Mouse (Mus musculus) ES-Bruce4 (cell line): ENCODE measurements around the gene Fam129c.

Experiments
- CTCF ChIP-seq: IDR thresholded peaks from one replicate; pipeline ENCODE4 v1.8.1; 2011; ENCODE audit warnings: low read depth, low read length
- EP300 ChIP-seq: IDR thresholded peaks from 2 replicates; pipeline ENCODE4 v1.6.1; 2011; ENCODE audit warnings: low read depth, low read length; ENCODE audit not compliant: insufficient read depth
- POLR2A ChIP-seq: IDR thresholded peaks from one replicate; pipeline ENCODE4 v1.8.1; 2011; ENCODE audit warnings: low read length; ENCODE audit not compliant: insufficient read depth

GRCm38 (mm10) chr8:71610822-71611651 lies 13.6 kb downstream of the Fam129c start, which contains the start of gene Colgalt1:
- TF ChIP-seq EP300 (no peak), POLR2A (no peak), CTCF (no peak)
